Mouse (Mus musculus): Measurements from ENCODE around the gene Cage1.

The Cage1 gene

DNA sequence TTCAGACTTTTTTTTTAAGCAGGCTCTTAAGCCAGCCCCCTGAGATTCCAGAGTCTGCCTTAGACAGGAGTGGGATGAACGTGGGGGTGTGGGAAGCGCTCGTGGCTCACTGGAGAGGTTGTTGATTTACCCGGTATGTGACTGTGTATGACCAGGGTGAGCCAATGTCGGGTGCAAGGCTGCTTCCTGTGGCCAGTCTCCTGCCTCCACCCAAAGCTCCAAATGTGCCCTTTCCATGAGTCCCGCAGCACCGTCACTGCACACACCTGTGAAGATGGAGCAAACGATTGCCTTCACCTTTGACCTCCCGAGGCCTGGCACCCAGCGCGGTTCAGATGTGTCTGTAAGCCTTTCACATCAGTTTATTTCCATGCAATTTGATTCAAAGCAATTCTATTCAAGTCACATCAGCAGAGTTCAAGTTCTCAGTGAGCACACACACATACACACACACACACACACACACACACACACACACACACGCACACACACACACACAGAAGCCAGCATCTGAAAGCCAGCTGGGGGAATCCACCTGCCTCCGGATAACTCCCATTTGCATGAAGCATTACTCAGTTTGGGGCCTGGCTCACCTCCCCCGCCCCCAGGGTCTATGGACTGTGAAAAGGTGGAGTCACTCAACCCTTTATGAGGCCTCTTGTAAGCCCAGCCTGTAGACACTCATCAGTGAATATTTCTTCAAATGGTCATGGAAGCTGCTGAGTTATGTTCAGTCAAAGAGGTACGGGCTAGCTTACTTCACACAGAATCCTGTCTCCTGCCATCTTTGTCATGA lies 70.4 kb downstream of the Cage1 start:
- in situ Hi-C loops (cut with MseI, MboI): no loop called here

DNA sequence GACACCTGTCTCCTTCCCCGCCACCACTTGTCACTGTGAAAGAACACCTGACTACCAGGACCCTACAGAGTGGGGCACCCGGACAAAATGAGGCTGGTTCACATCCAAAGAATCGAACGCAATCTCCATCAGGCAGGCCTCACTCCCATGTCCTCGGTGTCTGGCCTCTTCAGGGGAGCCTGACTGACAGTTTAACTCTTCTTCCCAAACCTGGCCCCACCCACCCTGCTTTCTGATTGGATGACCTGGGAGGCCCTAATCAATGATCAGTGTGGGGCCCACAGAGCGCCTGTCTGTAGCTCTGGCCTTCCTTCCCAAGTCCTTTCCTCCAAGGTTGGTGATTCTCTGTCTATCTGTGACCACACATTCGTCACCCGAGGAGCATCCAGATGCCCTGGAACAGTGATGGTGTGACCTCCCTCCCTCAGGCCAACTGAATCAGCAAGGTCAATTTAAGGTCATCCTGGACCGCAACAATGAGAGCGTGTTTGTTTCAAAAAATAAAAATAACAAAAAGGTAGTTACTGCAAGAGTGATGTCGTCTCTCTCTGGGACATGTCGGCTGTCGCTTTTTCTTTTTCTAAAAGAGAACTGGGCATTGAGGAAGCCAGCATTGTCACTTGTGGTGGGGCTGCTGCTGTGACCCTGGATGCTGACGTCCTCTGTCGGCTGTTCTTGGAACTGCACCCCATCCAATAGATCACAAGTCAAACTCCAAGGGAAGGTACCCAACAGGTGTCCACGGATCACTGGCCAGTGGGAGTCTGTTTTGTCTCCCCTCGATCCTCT lies 71.5 kb downstream of the Cage1 start:
- in situ Hi-C loops (cut with MseI, MboI): no loop called here

DNA sequence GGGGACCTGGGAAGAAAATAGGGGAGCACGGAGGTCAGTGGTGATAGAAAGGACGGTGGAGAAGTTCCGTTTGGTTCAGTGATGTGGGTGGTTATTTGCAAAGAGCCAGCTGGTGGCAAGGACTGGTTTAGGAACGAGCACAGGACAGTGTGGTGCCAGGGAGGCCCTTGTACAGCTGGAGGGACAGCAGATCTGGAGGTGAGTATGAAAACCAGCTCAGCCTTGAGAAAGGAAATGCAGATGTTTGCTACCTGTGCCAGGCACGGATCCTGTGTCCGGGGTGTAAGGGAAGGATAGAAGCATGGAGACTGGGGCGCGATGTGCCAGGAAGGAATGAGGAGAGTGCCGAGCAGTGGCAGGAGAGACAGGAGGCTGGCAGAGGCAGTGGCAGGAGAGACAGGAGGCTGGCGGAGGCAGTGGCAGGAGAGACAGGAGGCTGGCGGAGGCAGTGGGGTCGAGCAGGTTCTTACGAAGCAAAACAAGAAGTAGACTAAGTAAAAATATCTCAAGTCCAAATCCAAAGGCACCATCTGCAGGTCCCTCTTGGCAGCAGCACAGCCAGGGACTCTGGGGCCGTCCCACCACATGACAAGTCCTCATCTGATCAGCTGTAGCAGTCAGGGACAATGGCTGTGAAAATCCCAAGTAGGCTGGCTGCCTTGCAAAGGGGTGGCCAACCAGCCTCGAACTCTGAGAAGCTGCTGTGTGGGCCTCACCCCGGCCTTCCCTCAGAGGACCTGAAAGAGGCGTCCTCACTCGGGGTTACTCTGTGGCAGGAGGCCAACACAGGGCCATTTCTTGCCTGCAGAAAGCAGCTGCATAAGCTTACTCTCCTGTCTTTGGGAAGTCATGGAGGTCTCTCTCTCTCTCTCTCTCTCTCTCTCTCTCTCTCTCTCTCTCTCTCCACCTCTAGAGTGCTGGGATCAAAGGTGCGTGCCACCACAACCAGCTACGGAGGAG lies 72.5 kb downstream of the Cage1 start:
- in situ Hi-C loops (cut with MseI, MboI): no loop called here

DNA sequence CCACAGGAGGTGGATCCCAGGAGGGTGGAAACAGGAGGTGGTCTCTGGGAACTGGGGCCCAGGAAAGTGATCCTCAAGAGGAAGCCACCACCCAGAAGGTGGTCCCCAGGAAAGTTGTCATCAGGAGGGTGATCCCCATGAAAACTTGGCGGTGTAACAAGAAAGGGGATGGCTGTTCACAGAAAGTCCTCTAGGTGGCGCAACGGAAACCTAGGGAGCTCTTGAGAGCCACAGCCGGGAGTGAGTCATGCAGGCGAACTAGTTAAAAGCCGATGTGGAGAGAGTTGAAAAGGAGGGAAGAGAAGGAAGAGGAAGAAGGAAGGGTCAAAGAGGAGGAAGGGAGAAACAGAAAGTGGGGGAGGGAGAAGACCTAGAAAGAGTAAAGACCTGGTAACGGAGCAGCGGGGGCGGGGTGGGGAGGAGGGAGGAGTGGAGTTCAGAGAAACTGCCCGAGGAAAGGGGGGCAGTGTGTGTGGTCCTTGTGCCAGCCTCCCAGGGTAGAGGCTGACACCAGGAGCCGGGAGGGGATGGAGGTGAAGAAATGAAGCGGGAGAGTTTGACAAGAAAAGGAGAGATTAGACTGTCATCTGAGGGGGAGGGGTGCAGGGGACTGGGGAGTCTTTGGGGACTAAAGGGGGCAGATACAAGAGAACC lies 73.4 kb downstream of the Cage1 start:
- in situ Hi-C loops (cut with MseI, MboI): no loop called here

DNA sequence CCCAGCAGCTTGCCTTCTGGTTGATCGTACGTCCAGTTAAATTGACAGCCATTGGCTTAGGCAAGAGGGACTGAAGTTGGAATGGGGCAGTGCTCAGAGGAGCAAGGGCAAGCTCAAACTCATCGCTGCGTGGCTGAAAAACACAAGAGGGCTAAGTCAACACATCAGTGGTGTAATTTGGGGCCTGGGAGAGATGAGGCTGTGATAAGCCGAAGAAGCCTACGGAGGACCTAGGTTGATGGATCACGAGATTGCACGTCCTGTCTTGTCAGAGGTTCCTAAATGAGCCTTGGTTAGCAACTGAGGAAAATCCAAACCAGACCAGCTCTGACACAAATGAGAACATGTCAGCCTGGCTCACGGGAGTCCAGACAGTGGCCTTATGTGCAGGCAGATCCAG lies 74.3 kb downstream of the Cage1 start:
- in situ Hi-C loops (cut with MseI, MboI): no loop called here

DNA sequence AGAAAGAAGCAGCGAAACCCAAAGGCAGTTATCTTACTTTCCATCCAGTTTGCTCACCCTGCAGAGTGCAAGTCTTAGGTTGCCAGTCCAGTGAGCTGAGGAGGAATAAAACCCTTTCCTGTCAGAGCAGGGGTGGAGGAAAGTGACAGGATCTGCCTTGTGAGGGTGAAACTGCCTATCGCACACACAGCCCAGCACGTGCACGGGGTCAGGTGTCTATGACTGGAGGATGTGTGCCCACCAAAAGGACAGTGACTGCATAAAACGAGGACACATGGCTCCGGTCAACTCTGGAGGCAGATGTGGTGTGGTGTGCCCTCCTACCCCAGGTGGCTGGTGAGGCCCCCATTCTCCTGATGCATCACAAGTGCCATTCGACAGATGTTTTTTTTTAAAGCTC lies 76.9 kb downstream of the Cage1 start:
- in situ Hi-C loops (cut with MseI, MboI): no loop called here

DNA sequence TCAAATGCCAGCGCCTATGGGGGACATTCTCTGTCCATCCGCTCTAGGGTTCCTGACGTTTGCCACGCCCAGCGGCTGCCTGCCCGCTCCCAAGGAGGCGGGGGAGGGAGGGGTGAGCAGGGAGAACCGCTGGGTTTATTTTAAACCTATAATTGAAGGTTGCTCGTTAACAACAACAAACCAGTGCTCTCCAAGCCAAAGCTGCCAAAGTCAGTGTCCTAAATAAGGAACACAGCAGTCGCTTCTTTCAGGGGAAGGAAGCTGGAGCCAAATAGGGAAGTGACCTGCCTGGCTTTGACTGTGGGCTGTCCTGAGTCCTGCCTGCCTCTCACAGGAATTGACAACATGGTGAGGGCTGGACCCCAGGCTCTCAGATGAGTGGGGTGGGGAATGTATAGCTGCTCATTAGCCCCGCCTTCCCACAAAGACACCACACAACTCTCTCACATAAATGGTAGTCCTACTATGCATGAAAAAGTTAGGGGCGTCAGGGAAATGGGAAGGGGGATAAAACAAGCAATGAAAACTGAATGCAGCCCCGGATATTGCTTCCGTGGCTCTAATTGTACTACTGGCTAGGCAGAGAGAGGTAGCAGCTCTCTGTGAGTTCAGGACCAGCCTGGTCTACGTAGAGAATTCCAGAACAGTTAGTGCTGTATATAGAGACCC lies 77.5 kb downstream of the Cage1 start:
- in situ Hi-C loops (cut with MseI, MboI): no loop called here

DNA sequence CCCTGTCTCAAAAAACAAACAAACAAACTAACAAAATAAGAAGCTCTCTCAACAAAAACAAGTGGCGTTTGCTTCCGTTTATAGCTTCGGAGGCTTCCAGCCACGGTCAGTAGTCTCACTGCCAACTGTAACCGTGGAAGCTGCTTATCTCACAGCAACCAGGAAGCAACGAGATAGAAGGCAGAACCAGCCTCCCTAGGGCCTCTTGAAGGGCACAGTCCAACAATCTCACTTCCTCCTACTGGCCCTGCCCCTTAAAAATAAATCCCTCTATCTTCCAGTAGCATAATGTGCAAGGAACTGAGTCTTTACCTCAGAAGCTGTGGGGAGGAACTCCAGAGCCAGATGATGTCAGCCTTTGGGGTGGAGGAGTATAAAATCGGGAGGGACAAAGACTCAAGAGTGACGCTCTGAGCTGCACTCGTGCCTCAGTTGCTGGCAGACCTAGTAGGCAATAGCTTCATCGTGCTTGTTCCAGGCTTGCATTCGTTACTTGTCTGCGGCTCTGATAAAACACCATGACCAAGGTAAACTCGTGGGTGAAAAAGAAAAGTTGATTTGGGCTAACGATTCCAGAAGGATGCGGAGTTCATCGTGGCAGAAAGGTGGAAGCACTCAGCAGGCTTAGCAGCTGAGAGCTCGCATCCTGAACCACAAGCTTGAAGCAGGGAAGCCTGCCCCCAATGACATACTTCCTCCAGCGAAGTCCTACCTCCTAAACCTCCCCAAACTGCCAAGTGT lies 78.2 kb downstream of the Cage1 start:
- in situ Hi-C loops (cut with MseI, MboI): no loop called here

Data from mouse trophoblast stem cell (cell line).